Mouse (Mus musculus) stomach, embryonic 14.5 days (tissue): Measurements from ENCODE around the gene Rpgr. TPM values are rescaled to one million over a fixed set of nuclear protein-coding genes. Genes with fewer than 3 reads are reported as not detected.

Experiments
- ATAC-seq: fragments of 200-750 bp; cut with Nextera tagmentation; 2 replicates; pipeline ENCODE4 v1.8.0; 2017; ENCODE audit warnings: low read depth, moderate TSS enrichment; ENCODE audit not compliant: insufficient number of reproducible peaks, insufficient read depth, low FRiP score
- H3K27ac ChIP-seq: fragments of 300-500 bp; sonication (generic); 2 replicates; pipeline ENCODE4 v1.5.1; 2014; ENCODE audit warnings: mild to moderate bottlenecking, low read length, moderate library complexity, mixed read lengths
- H3K27me3 ChIP-seq: fragments of 300-500 bp; sonication (generic); 2 replicates; pipeline ENCODE4 v1.6.1; 2014; ENCODE audit warnings: low read length, control low read depth, mixed read lengths; ENCODE audit not compliant: control insufficient read depth, insufficient read depth
- H3K36me3 ChIP-seq: fragments of 300-500 bp; sonication (generic); 2 replicates; pipeline ENCODE4 v1.6.1; 2014; ENCODE audit warnings: mild to moderate bottlenecking, control low read depth, low read length, moderate library complexity, mixed read lengths; ENCODE audit not compliant: control insufficient read depth, insufficient read depth
- H3K4me1 ChIP-seq: fragments of 300-500 bp; sonication (generic); 2 replicates; pipeline ENCODE4 v1.6.1; 2014; ENCODE audit warnings: low read length, control low read depth, mixed read lengths; ENCODE audit not compliant: control insufficient read depth, insufficient read depth
- H3K4me2 ChIP-seq: fragments of 300-500 bp; sonication (generic); replicated peaks from 2 replicates; pipeline ENCODE4 v1.6.1; 2014; ENCODE audit warnings: low read depth, low read length, control low read depth
- H3K4me3 ChIP-seq: fragments of 300-500 bp; sonication (generic); 2 replicates; pipeline ENCODE4 v1.5.1; 2014; ENCODE audit warnings: low read depth, low read length, control low read depth
- H3K9ac ChIP-seq: fragments of 300-500 bp; sonication (generic); replicated peaks from 2 replicates; pipeline ENCODE4 v1.6.1; 2014; ENCODE audit warnings: low read depth, mild to moderate bottlenecking, control low read depth, low read length, moderate library complexity, mixed read lengths
- H3K9me3 ChIP-seq: fragments of 300-500 bp; sonication (generic); 2 replicates; pipeline ENCODE4 v1.6.1; 2016; ENCODE audit warnings: low read depth, low read length, control low read depth; ENCODE audit not compliant: control insufficient read depth
- WGBS: fragments of 180-500 bp; shearing (Covaris S2); extraction: QIAGEN DNeasy Blood & Tissue Kit; methylation state at CpG from one replicate; pipeline ENCODE4 v1.1.7; 2014; 5-methylcytosine and 5-hydroxymethylcytosine counted together
- polyA plus RNA-seq: library from polyadenylated mRNA; unstranded; fragments of >200 nt; fragmentation: Nextera tagmentation; extraction: Ambion mirVana; gene quantifications from 2 replicates; pipeline ENCODE4 v1.2.1, GENCODE M21; 2014

Rpgr gene
- polyA plus RNA-seq, 1 experiment from 2014 or later, result 14.6 TPM

GRCm38 (mm10) chrX:10063781-10064180 is 152.9 kb downstream of the Rpgr start:
- no peak overlapping the region for H3K27ac ChIP-seq
- no peaks in the 10 kb centered on the region for H3K9me3 ChIP-seq
- H3K4me2 ChIP-seq, result no peak overlapping the region
- H3K27me3 ChIP-seq, result no peaks in the 10 kb centered on the region
- no peaks in the 10 kb centered on the region for H3K36me3 ChIP-seq
- H3K4me1 ChIP-seq, result no peaks in the 10 kb centered on the region
- ATAC-seq, result no peak
- no peak overlapping the region for H3K9ac ChIP-seq
- H3K4me3 ChIP-seq, result no peak overlapping the region
- WGBS, result 76% methylated on average over 1 of the region's 1 CpGs

- no peak overlapping the region for H3K9ac ChIP-seq
- no peaks in the 10 kb centered on the region for H3K36me3 ChIP-seq
- no peak overlapping the region for H3K27ac ChIP-seq
- no peak for ATAC-seq
- H3K4me2 ChIP-seq, result no peak overlapping the region
- no peaks in the 10 kb centered on the region for H3K27me3 ChIP-seq
- WGBS, result 73% methylated on average over 2 of the region's 2 CpGs
- no peaks in the 10 kb centered on the region for H3K9me3 ChIP-seq
- no peaks in the 10 kb centered on the region for H3K4me1 ChIP-seq
- no peak overlapping the region for H3K4me3 ChIP-seq
These were observed 153.4 kb downstream of the Rpgr start for GRCm38 (mm10) chrX:10063361-10063760.

DNA sequence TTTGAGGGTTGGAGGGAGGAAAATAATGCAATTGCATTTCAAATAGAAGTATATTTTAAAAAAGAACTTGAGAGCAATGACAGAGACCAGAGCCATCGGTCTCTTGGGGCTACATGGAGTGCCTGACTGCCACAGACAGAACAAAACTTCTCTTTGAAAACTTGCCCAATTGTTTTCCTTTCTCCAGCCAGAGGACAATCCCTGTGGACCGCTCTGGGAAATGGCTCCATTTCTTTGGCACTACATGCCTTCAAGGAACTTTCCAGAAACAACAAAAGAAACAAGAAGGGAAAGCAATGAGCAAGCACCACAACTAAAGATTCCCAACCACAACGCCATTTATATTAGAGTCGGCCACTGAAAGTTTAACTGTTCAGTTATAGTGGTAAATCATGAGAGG is 154.5 kb downstream of the Rpgr start:
- H3K9me3 ChIP-seq, result no peaks in the 10 kb centered on the region
- no peaks in the 10 kb centered on the region for H3K27me3 ChIP-seq
- no peak overlapping the region for H3K9ac ChIP-seq
- no peak overlapping the region for H3K27ac ChIP-seq
- ATAC-seq, result no peak
- H3K4me2 ChIP-seq, result no peak overlapping the region
- WGBS, result 90% methylated on average over 4 of the region's 4 CpGs
- no peaks in the 10 kb centered on the region for H3K4me1 ChIP-seq
- H3K4me3 ChIP-seq, result no peak overlapping the region
- no peaks in the 10 kb centered on the region for H3K36me3 ChIP-seq

GRCm38 (mm10) chrX:10034666-10035065 is 182.1 kb downstream of the Rpgr start:
- Histone ChIP-seq H3K36me3 (no peaks in the 10 kb centered on the region), H3K27ac (no peak overlapping the region), H3K9me3 (no peaks in the 10 kb centered on the region), H3K4me2 (no peak overlapping the region), H3K27me3 (no peaks in the 10 kb centered on the region), H3K4me3 (no peak overlapping the region), H3K9ac (no peak overlapping the region), H3K4me1 (no peaks in the 10 kb centered on the region)
- no peak for ATAC-seq

Other genes with a start within 250 kb of the Rpgr start
- 22.0 and 24.8 TPM in 2 replicates for gene Srpx, start 99.2 kb downstream of the Rpgr start, polyA plus RNA-seq
- gene Otc, start 35.4 kb upstream of the Rpgr start, polyA plus RNA-seq, result 0.10 and 0.28 TPM in 2 replicates